Mouse (Mus musculus): ENCODE results near the gene Shank2. TPM values are rescaled to one million over a fixed set of nuclear protein-coding genes. Genes with fewer than 3 reads are reported as not detected.

Gene Shank2
- total RNA-seq, 1 experiment, result 0.94 TPM

- peak; percentile 40 for DNase-seq (ENCODE audit: low read depth, low spot score)
- Histone ChIP-seq H3K4me1 (ENCODE audit: control insufficient read depth in 2 of 2, insufficient read depth in 2 of 2, low read length in 2 of 2, poor library complexity in 1 of 2) (0 out of 4 replicates have a peak, but pooled peaks cover 0 to 2% of the 10 kb centered on the region in 2 experiments), H3K9ac (ENCODE audit: insufficient read depth, low read depth, low read length, poor library complexity, severe bottlenecking) (no peak overlapping the region), H3K27ac (ENCODE audit: insufficient read depth, low read depth, low read length, poor library complexity, severe bottlenecking) (no peak overlapping the region), H3K36me3 (ENCODE audit: control insufficient read depth, insufficient read depth, low read length, poor library complexity, severe bottlenecking) (no peaks in the 10 kb centered on the region), H3K9me3 (ENCODE audit: control insufficient read depth, insufficient read depth, low read depth, low read length) (no peaks in the 10 kb centered on the region), H3K4me3 (ENCODE audit: insufficient read depth in 1 of 2, low read depth in 1 of 2, low read length in 2 of 2, poor library complexity in 1 of 2, severe bottlenecking in 1 of 2) (no peak overlapping the region)
- TF ChIP-seq MAFK (IDR thresholded peaks at IDR 0.05; ENCODE audit: insufficient read depth, low read depth, low read length), result no peak
- TF ChIP-seq ZNF384 (IDR thresholded peaks at IDR 0.05; ENCODE audit: low read depth, low read length), result no peak
- TF ChIP-seq CHD2 (IDR thresholded peaks at IDR 0.05; ENCODE audit: low read depth, low read length), result no peak
- no peak for TF ChIP-seq ZC3H11A (IDR thresholded peaks at IDR 0.05; ENCODE audit: borderline replicate concordance, low read depth, low read length)
- TF ChIP-seq HCFC1 (IDR thresholded peaks at IDR 0.05; ENCODE audit: borderline replicate concordance, insufficient read depth, low read length), result no peak
- in situ Hi-C loops (cut with MboI; ENCODE audit: low sequenced_read_pairs in 2 of 2, unreplicated experiment in 2 of 2), result no loop called here
Observed at GRCm38 (mm10) chr7:144055702-144056531, 54.2 kb downstream of the Shank2 start.

- no peak overlapping the region for H3K4me3 ChIP-seq (ENCODE audit: insufficient read depth in 1 of 2, low read depth in 1 of 2, low read length in 2 of 2, poor library complexity in 1 of 2, severe bottlenecking in 1 of 2)
- DNase-seq (ENCODE audit: low read depth, low spot score), result no peak
- no peak overlapping the region for H3K9ac ChIP-seq (ENCODE audit: insufficient read depth, low read depth, low read length, poor library complexity, severe bottlenecking)
- in situ Hi-C loops (cut with MboI; ENCODE audit: low sequenced_read_pairs in 2 of 2, unreplicated experiment in 2 of 2), result no loop called here
- H3K27ac ChIP-seq (ENCODE audit: insufficient read depth, low read depth, low read length, poor library complexity, severe bottlenecking), result no peak overlapping the region
- H3K4me1 ChIP-seq (ENCODE audit: control insufficient read depth in 2 of 2, insufficient read depth in 2 of 2, low read length in 2 of 2, poor library complexity in 1 of 2), result no peaks in the 10 kb centered on the region
- H3K9me3 ChIP-seq (ENCODE audit: control insufficient read depth, insufficient read depth, low read depth, low read length), result no peaks in the 10 kb centered on the region
- no peaks in the 10 kb centered on the region for H3K36me3 ChIP-seq (ENCODE audit: control insufficient read depth, insufficient read depth, low read length, poor library complexity, severe bottlenecking)
- TF ChIP-seq ZC3H11A (IDR thresholded peaks at IDR 0.05; ENCODE audit: borderline replicate concordance, low read depth, low read length) (no peak), HCFC1 (IDR thresholded peaks at IDR 0.05; ENCODE audit: borderline replicate concordance, insufficient read depth, low read length) (no peak), CHD2 (IDR thresholded peaks at IDR 0.05; ENCODE audit: low read depth, low read length) (no peak), ZNF384 (IDR thresholded peaks at IDR 0.05; ENCODE audit: low read depth, low read length) (no peak), MAFK (IDR thresholded peaks at IDR 0.05; ENCODE audit: insufficient read depth, low read depth, low read length) (no peak)
Observed at GRCm38 (mm10) chr7:144070162-144070949, 68.6 kb downstream of the Shank2 start.

- Histone ChIP-seq H3K4me1 (ENCODE audit: control insufficient read depth in 2 of 2, insufficient read depth in 2 of 2, low read length in 2 of 2, poor library complexity in 1 of 2) (no peaks in the 10 kb centered on the region), H3K36me3 (ENCODE audit: control insufficient read depth, insufficient read depth, low read length, poor library complexity, severe bottlenecking) (no peaks in the 10 kb centered on the region), H3K9me3 (ENCODE audit: control insufficient read depth, insufficient read depth, low read depth, low read length) (no peaks in the 10 kb centered on the region), H3K9ac (ENCODE audit: insufficient read depth, low read depth, low read length, poor library complexity, severe bottlenecking) (no peak overlapping the region), H3K4me3 (ENCODE audit: insufficient read depth in 1 of 2, low read depth in 1 of 2, low read length in 2 of 2, poor library complexity in 1 of 2, severe bottlenecking in 1 of 2) (no peak overlapping the region), H3K27ac (ENCODE audit: insufficient read depth, low read depth, low read length, poor library complexity, severe bottlenecking) (no peak overlapping the region)
- TF ChIP-seq HCFC1 (IDR thresholded peaks at IDR 0.05; ENCODE audit: borderline replicate concordance, insufficient read depth, low read length) (no peak), ZC3H11A (IDR thresholded peaks at IDR 0.05; ENCODE audit: borderline replicate concordance, low read depth, low read length) (no peak), ZNF384 (IDR thresholded peaks at IDR 0.05; ENCODE audit: low read depth, low read length) (no peak), MAFK (IDR thresholded peaks at IDR 0.05; ENCODE audit: insufficient read depth, low read depth, low read length) (no peak)
- no peak for DNase-seq (ENCODE audit: low read depth, low spot score)
- in situ Hi-C loops (cut with MboI; ENCODE audit: low sequenced_read_pairs in 2 of 2, unreplicated experiment in 2 of 2), result no loop called here
Observed at GRCm38 (mm10) chr7:144072219-144072618, 70.5 kb downstream of the Shank2 start.

GRCm38 (mm10) chr7:144072856-144073255 is 71.1 kb downstream of the Shank2 start:
- Histone ChIP-seq H3K9me3 (ENCODE audit: control insufficient read depth, insufficient read depth, low read depth, low read length) (no peaks in the 10 kb centered on the region), H3K4me1 (ENCODE audit: control insufficient read depth in 2 of 2, insufficient read depth in 2 of 2, low read length in 2 of 2, poor library complexity in 1 of 2) (no peaks in the 10 kb centered on the region), H3K9ac (ENCODE audit: insufficient read depth, low read depth, low read length, poor library complexity, severe bottlenecking) (no peak overlapping the region), H3K4me3 (ENCODE audit: insufficient read depth in 1 of 2, low read depth in 1 of 2, low read length in 2 of 2, poor library complexity in 1 of 2, severe bottlenecking in 1 of 2) (no peak overlapping the region), H3K27ac (ENCODE audit: insufficient read depth, low read depth, low read length, poor library complexity, severe bottlenecking) (no peak overlapping the region), H3K36me3 (ENCODE audit: control insufficient read depth, insufficient read depth, low read length, poor library complexity, severe bottlenecking) (no peaks in the 10 kb centered on the region)
- TF ChIP-seq CHD2 (IDR thresholded peaks at IDR 0.05; ENCODE audit: low read depth, low read length) (no peak), ZC3H11A (IDR thresholded peaks at IDR 0.05; ENCODE audit: borderline replicate concordance, low read depth, low read length) (no peak), ZNF384 (IDR thresholded peaks at IDR 0.05; ENCODE audit: low read depth, low read length) (no peak), MAFK (IDR thresholded peaks at IDR 0.05; ENCODE audit: insufficient read depth, low read depth, low read length) (no peak), HCFC1 (IDR thresholded peaks at IDR 0.05; ENCODE audit: borderline replicate concordance, insufficient read depth, low read length) (no peak)
- in situ Hi-C loops (cut with MboI; ENCODE audit: low sequenced_read_pairs in 2 of 2, unreplicated experiment in 2 of 2), result no loop called here
- DNase-seq (ENCODE audit: low read depth, low spot score), result no peak
